Mouse (Mus musculus) lung, postnatal 14 days (tissue): ENCODE data around the gene Slc10a6.

Source experiments
- DNase-seq: peaks from one replicate; pipeline ENCODE4 v3.0.0; 2021

The Slc10a6 gene

DNA sequence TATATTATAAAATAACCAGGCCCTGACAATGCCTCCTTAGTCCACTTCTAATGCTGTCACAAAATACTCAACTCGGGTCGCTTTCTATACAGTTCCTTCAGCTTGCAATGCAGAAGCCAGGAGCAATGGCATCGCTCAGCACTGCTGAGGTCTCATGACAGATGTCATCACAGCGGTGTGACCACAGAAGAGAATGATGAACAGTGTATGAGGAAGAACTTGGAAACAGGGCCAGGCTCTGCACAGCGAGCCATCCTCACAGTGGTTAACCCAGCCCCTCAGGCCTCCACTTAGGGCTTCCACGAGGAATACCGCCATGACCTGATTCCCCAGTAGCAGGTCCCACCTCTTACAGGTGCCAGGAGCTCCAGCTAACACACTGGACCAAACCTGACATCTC lies 14.8 kb downstream of the Slc10a6 start:
- no peak for DNase-seq

DNA sequence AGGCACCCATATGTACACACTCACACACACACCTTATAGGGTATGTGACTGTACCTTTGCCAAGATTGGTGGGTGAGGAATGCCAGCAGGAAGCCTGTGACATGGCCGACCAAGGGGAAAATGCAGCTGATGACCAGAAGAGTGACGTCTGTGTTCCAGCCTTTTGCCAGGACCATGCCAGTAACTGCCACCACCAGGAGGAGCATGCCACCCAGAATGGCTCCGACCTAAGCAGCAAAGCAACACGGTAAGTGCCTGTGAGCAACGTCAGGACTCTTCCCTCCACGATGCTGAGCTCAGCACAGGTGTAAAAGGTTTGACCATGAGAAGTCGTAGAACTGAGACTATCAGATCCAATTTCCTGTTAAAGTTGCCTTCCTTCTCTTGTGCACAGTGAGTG lies 16.9 kb downstream of the Slc10a6 start:
- DNase-seq = peak; percentile 41

DNA sequence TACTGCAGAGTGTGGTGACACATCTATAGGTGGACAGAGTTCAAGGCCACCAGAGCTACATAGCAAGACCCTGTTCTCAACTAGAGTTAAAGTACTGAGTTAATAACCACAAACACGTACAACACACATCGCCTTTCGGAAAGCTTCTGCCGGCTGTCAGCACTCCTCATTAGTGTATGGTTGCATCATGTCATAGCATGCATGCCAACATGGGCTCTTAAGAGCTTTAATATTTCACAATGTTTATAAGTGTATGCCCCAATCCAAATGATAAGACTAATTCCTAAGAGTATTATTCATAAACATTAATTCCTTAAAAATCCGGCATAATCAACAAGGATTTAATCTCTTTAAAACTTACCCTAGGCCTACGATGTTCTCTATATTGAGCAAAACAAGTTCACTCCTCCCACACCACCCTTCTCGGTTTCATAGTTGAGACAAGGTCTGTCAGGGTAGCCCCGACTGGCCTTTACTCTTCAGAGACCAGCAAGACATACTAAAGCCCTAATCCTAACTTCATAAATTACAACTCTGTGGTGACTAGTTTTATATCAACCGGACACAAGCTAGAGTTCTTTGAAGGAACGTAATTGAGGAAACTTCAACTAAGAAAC lies 18.2 kb downstream of the Slc10a6 start:
- peak; percentile 35 for DNase-seq

- no peak for DNase-seq
Observed at GRCm38 (mm10) chr5:103610148-103610547, 19.1 kb downstream of the Slc10a6 start.

DNA sequence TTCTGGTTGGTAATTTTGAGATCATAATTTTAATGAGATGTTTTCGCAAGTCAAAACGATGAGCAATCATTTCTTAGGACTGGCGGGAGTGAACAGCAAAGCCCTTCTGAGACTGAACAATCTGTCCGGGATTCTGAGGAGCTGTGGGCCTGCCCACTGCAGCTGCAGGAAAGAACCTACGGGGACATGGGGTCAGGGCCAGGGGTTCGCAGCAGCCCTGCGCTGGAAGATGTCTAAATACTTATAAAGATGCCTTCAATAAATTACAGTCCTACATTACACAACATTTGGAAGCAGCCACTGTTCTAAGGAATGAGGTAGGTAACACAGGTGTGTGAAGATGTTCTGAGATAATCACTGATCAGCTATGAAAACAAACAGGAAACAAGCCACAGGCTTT lies 23.5 kb downstream of the Slc10a6 start:
- DNase-seq = no peak

- DNase-seq = no peak
Observed at GRCm38 (mm10) chr5:103603115-103603893, 25.9 kb downstream of the Slc10a6 start.

- no peak for DNase-seq
Observed at GRCm38 (mm10) chr5:103598881-103599280, 30.3 kb downstream of the Slc10a6 start.

DNA sequence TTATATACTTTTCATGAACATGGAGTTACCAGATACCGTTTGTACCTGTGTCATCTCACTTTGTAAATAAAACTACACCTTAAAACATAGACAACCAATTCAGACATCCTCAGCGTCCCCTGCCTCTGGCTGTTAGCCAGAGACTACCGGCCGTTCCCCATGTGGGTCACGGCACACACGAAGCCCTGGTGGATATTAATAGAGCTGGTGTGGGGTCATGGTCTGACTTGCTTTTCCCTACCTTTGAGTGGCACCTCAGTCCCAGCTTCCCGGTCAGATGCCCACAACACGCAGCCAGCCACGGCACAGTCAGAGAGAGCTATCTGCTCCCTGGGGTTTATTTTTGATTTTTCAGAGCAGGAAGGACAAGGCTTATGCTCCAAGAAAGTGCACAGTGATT lies 30.9 kb downstream of the Slc10a6 start:
- DNase-seq = no peak

GRCm38 (mm10) chr5:103597604-103598003 lies 31.6 kb downstream of the Slc10a6 start:
- DNase-seq = no peak

DNA sequence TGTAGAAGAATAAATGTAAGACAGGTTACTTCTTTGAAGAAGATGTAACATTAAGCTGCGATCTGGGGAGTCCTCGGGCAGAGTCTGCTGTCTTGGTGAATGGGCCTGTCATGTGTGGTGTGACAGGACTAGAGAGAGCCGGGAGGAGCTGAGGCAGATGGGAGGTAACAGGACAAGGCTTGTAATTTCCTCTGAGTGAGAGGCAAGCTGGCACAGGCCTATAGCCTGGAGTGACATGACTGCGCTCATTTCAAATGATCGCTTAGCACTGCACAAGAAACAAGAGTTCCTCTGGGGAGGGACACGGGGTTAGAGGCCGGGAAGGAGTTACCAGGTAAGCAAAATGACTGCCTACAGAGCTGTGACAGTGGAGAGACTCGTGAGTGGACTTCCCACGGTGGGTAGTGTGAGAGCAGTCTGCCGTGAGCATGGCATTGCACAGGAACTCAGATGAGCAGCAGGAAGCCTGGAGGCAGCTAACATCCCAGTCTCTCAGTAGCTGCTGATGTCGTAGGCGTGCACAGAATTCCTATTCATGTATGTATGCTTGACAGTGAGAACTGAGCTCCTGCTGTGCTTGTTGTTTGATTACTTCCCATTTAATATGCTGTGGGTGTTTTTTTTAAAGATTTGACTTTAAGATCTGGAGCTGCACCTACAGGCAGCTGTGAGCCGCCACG lies 32.6 kb downstream of the Slc10a6 start:
- DNase-seq = no peak

DNA sequence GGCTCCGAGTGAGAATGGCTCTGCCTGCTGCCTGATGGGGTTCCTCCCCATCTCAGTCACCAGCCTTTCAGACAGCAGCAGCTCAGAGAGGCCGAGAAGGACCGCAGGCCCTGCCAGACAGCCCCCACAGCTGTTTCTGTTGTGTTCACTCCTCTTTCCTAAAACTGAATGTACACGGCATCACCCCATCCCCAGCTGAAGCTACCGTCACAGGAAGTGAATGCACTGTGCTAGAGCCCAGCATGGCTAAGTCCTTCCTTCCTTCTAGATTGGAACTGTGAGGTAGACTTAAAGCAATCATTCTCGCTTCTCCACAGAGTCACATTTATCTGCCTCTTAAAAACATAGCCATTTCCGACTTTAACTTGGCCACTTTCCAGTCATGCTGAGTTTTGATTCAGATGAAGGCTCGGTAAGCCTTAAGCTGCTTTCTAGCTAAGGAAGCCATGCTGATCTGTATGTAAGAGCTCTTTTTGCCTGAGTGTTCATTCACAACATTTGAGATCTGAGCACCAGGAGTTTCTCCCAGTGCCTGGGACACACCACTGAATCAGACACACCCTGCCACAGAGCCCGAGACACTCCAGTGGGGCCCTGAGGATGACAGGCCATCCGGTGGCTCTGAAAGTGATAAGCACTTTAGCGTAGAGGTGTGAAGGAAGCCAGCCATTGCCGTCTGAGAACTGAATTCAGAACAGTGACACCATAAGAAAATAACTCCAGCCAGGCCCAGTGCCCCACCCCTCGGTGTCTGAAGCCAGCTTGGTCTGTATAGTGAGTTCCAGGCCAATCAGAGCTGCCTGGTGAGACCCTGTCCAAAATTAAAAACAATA lies 33.6 kb downstream of the Slc10a6 start:
- DNase-seq = no peak

GRCm38 (mm10) chr5:103593575-103593974 lies 35.6 kb downstream of the Slc10a6 start:
- DNase-seq = no peak

GRCm38 (mm10) chr5:103592706-103593105 lies 36.5 kb downstream of the Slc10a6 start:
- no peak for DNase-seq

GRCm38 (mm10) chr5:103591846-103592245 lies 37.4 kb downstream of the Slc10a6 start:
- DNase-seq = no peak

DNA sequence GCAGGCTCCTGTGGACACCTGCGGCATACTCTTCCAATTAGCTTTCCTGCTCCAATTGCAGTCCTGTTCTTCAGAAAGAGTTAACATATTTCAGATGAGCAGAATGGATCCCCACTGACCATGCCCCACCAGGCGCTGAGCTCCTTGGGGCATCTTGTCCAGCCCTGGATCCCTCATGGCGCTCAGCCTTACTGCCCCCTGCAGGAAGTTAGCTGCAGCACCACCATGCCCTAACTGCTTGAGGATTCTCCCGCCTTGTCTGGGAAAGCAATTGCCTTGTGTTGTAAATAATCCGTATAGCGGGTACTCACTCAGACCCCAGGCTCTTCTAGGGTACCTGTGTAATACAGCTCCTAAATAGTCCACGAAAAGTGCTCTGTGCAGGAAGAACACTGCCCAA lies 42.0 kb downstream of the Slc10a6 start:
- DNase-seq = no peak

DNA sequence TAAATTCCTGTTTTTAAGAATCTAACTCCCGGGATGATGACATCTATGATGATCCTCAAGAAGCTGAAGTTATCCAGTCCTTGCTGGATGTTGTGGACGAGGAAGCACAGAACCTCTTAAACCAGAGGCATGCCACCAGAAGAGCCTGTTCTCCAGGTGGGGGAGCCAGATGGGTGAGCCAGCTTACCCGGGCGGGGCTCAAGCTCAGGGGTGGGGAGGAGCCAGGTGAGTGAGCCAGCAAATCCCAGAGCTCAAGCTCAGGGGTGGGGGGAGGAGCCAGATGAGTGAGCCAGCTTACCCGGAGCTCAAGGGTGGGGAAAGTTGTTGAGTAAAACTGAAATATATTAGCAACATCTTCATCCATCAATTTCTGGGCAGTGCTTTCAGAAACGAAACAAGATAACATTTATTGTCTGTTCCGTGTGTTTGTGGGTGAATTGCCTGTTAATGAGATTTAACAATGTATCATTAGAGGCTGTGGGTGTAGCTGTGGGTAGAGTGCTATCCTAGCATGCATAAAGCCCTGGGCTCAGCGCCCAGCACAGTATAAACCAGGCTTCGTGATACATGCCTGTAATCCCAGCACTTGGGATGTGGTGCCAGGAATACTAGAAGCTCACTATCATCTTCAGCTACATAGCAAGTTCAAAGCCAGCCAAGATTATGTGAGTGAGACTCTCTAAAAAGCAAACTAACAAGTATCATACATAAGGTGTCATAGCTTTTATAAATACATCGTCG lies 49.4 kb downstream of the Slc10a6 start:
- DNase-seq = no peak

- DNase-seq = no peak
Observed at GRCm38 (mm10) chr5:103569446-103569845, 59.8 kb downstream of the Slc10a6 start.

- DNase-seq = no peak
Observed at GRCm38 (mm10) chr5:103568034-103568433, 61.2 kb downstream of the Slc10a6 start.

DNA sequence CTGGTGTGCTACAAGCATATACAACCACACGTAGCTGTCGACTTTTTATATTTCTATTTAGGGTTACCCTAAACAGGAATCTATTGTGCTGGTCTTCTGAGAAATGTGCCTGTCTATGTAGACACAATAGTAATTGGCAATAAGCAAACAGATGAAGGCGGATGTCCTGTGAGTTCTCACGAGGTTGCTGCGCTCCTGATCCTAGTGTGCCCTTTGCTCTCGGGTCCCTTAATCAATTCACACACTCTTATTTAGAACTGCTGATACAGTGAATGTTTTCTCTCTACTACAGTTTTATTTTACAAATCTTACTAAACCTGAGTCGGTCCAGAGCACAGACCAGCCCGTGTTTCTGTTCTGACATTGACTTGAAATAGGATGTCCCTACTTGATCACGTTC lies 68.7 kb downstream of the Slc10a6 start:
- DNase-seq = no peak
